Mouse (Mus musculus) hindbrain, postnatal 0 days (tissue): ENCODE measurements at regions not wholly inside any gene's neighbourhood (a gene's known extent, or its start where the extent isn't known, plus 50 kb on each side); places are given as distances from the start of the nearest gene placed in this dataset.
A peak's percentile ranks its signal among the peaks of the same experiment; 100 is the strongest.

Experiments used
- ATAC-seq: fragments of 200-750 bp; cut with Nextera tagmentation; 2 replicates; pipeline ENCODE4 v1.8.0; 2017; ENCODE audit warnings: mild to moderate bottlenecking, moderate TSS enrichment, moderate library complexity
- DNase-seq: peaks from one replicate; pipeline ENCODE4 v3.0.0-alpha.2; 2015; ENCODE audit warnings: low spot score
- H3K27ac ChIP-seq: fragments of 300-500 bp; sonication (generic); 2 replicates; pipeline ENCODE4 v1.5.1; 2014; ENCODE audit warnings: mild to moderate bottlenecking
- H3K27me3 ChIP-seq: fragments of 300-500 bp; sonication (generic); 2 replicates; pipeline ENCODE4 v1.6.1; 2014; ENCODE audit warnings: low read length, mixed read lengths; ENCODE audit not compliant: insufficient read depth
- H3K36me3 ChIP-seq: fragments of 300-500 bp; sonication (generic); 2 replicates; pipeline ENCODE4 v1.6.1; 2014; ENCODE audit warnings: low read length, mixed read lengths; ENCODE audit not compliant: insufficient read depth
- H3K4me1 ChIP-seq: fragments of 300-500 bp; sonication (generic); 2 replicates; pipeline ENCODE4 v1.6.1; 2014; ENCODE audit warnings: antibody characterized with exemption, low read length, mixed read lengths; ENCODE audit not compliant: insufficient read depth
- H3K4me2 ChIP-seq: fragments of 300-500 bp; sonication (generic); 2 replicates; pipeline ENCODE4 v1.6.1; 2014; ENCODE audit warnings: low read depth, mild to moderate bottlenecking, low read length, moderate library complexity, mixed read lengths
- H3K4me3 ChIP-seq: fragments of 300-500 bp; sonication (generic); 2 replicates; pipeline ENCODE4 v1.5.1; 2014; ENCODE audit warnings: low read length
- H3K9ac ChIP-seq: fragments of 300-500 bp; sonication (generic); replicated peaks from 2 replicates; pipeline ENCODE4 v1.6.1; 2014; ENCODE audit warnings: mild to moderate bottlenecking, low read length, moderate library complexity, mixed read lengths
- H3K9me3 ChIP-seq: fragments of 300-500 bp; sonication (generic); 2 replicates; pipeline ENCODE4 v1.6.1; 2016; ENCODE audit warnings: low read length, mixed read lengths
- CTCF ChIP-seq: IDR thresholded peaks from 2 replicates; pipeline ENCODE4 v1.5.1; 2016; ENCODE audit warnings: antibody characterized with exemption, control low read depth, low read depth
- WGBS: fragments of 180-500 bp; shearing (Covaris S2); extraction: QIAGEN DNeasy Blood & Tissue Kit; methylation state at CpG from one replicate; pipeline ENCODE4 v1.1.7; 2014; 5-methylcytosine and 5-hydroxymethylcytosine counted together

DNA sequence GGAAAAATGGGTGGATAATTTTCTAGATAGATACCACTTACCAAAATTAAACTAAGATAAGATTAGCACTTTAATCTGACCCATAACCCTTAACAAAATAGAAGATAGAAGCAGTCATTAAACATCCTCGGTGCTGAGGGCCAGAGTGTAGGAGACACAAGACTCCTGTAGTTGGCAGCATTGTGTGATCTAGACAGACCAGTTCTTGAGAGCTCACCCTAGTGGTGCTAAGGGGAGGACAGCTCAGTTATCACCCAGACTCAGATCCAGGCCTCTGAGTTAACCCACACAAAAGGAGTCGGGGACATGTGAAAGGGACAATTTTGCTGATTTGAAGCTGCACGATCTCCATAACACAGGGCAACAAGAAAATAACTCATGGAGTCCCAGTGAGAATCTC lies 1471.1 kb downstream of the Tbl1xr1 start:
- DNase-seq (no peak), ATAC-seq (no peak)
- H3K36me3 ChIP-seq, result no peaks in the 10 kb centered on the region
- H3K4me1 ChIP-seq, result no peaks in the 10 kb centered on the region
- no peaks in the 10 kb centered on the region for H3K27me3 ChIP-seq
- H3K27ac ChIP-seq, result no peak overlapping the region
- H3K9me3 ChIP-seq, result no peaks in the 10 kb centered on the region
- TF ChIP-seq CTCF, result 0 out of 2 replicates have a peak, but pooled peaks have one; percentile 4
- H3K4me2 ChIP-seq, result no peak overlapping the region
- no peak overlapping the region for H3K4me3 ChIP-seq
- no peak overlapping the region for H3K9ac ChIP-seq
- WGBS, result 84% methylated on average over 3 of the region's 3 CpGs

DNA sequence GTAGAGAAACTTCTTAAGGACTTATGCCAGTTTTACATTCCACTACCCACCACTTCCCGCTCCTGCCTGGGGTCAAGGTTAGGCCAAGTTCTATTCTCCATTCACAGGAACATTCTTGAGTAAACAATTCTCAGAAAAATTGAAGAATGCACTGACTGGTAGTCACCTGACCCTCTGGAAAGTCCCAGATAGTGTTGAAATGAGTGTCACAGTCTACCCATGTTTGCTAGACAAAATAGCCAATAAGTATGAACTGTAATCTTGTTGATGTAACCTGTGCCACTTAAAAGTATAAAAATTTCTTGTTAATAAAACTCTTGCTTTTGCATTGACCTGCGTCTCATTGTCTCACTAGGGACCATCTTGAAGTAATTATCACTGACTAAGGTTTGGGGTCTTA lies 1487.9 kb downstream of the Tbl1xr1 start:
- Histone ChIP-seq H3K4me3 (no peak overlapping the region), H3K27me3 (no peaks in the 10 kb centered on the region), H3K27ac (no peak overlapping the region), H3K9ac (no peak overlapping the region), H3K36me3 (no peaks in the 10 kb centered on the region), H3K9me3 (no peaks in the 10 kb centered on the region), H3K4me1 (no peaks in the 10 kb centered on the region), H3K4me2 (no peak overlapping the region)
- no peak for TF ChIP-seq CTCF
- no peak for DNase-seq
- ATAC-seq, result no peak
- WGBS, result 87% methylated on average over 2 of the region's 2 CpGs

DNA sequence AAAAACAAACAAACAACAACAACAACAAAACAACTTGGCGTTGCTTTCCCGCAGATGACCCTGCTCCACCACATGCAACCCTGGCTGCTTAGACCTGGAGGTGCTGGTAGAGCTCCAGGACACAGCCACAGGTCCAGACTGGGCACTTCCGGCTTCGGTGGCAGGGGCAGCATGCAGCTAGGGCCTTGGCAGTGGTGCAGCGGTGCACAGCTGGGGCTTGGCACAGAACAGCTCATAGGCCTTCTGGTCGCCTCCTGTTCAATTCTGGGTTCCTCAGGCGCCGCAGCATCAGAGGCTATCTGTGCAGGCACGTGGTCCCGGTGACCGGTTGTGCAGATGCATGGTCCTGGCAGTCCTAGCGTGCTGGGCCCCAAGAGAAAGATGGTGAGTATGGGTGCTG lies 1492.4 kb downstream of the Tbl1xr1 start:
- no peak for TF ChIP-seq CTCF
- no peaks in the 10 kb centered on the region for H3K27me3 ChIP-seq
- no peak overlapping the region for H3K4me3 ChIP-seq
- no peaks in the 10 kb centered on the region for H3K4me1 ChIP-seq
- H3K4me2 ChIP-seq, result no peak overlapping the region
- no peaks in the 10 kb centered on the region for H3K9me3 ChIP-seq
- ATAC-seq (no peak), DNase-seq (no peak)
- H3K9ac ChIP-seq, result no peak overlapping the region
- WGBS, result 91% methylated on average over 12 of the region's 12 CpGs
- H3K27ac ChIP-seq, result no peak overlapping the region
- H3K36me3 ChIP-seq, result no peaks in the 10 kb centered on the region

DNA sequence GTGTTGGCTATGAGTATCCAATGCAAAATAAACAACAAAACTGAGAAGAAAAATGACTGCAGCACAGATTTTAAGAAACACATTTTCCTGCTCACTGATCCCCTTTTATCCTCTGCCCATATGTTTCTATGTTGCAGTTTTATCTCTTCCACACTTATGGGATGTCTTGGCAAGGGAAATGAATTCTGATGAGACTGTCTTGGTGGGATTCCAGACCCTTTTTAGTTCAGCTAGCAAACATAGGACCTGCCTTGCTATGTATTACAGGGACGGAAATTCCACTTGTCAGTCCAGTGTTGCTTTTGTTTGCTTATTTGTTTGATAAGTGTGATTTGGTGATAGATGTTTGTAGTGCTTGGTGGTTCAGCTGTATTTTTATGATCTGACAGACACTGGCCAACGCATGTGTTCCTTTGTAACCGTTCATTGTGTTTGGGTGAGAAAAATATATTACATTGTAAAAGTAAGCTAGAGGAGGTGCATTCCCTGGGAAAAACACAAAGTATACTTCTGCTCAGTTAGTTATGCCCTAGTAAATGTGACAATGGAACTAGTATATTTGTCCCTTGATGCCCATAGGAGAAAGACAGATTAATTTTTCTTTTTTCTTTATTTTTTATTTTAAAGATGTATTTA lies 1516.2 kb downstream of the Tbl1xr1 start:
- Histone ChIP-seq H3K27ac (no peak overlapping the region), H3K27me3 (no peaks in the 10 kb centered on the region), H3K4me1 (no peaks in the 10 kb centered on the region), H3K36me3 (no peaks in the 10 kb centered on the region), H3K4me2 (no peak overlapping the region), H3K4me3 (no peak overlapping the region), H3K9me3 (no peaks in the 10 kb centered on the region), H3K9ac (no peak overlapping the region)
- TF ChIP-seq CTCF, result no peak
- 54% methylated on average over 3 of the region's 3 CpGs for WGBS
- DNase-seq (peak; percentile 40), ATAC-seq (no peak)

DNA sequence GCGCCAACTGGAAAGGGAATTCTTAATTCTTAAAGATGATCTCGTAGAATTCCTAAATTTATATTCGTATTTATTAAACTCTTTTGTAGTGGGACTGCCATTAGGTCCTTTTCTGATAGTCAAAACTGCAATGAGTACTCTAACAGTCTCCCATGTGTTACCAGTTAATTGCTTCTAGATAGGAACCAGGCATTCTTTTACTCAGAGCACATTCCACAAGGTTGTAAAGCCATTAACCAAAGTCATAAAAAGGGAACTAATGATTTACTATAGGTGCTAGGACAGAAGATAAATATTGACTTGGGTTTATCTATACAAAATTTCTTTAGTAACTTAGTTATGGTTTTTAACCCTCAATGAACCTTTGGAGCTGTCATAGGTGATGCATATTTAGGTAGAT lies 1525.0 kb downstream of the Tbl1xr1 start:
- Histone ChIP-seq H3K36me3 (no peaks in the 10 kb centered on the region), H3K4me2 (no peak overlapping the region), H3K4me1 (no peaks in the 10 kb centered on the region), H3K9me3 (no peaks in the 10 kb centered on the region), H3K9ac (no peak overlapping the region), H3K27me3 (no peaks in the 10 kb centered on the region), H3K4me3 (no peak overlapping the region), H3K27ac (no peak overlapping the region)
- no peak for DNase-seq
- ATAC-seq, result no peak
- TF ChIP-seq CTCF, result no peak
- WGBS, result 80% methylated on average over 3 of the region's 3 CpGs

DNA sequence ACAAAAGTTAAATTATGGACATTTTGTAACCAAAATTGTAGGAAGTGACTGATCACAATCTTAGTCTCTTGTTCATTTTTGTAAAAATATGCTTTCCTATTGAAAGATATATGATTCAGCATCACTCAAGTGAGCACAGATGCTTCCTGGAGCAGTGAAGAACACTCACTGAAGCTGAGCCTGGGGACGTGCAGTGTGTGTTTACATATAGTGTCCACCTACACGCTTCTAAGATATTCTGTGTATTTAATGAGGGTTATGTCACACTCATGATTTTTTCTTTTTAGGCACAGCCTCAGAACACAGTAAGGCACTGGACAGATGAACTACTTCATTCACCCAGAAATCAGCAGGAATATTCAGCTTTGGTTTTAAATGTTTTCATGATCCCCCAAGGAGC lies 1533.6 kb downstream of the Tbl1xr1 start:
- no peak overlapping the region for H3K4me2 ChIP-seq
- DNase-seq (no peak), ATAC-seq (no peak)
- no peak for TF ChIP-seq CTCF
- WGBS, result 82% methylated on average over 2 of the region's 2 CpGs
- H3K4me1 ChIP-seq, result no peaks in the 10 kb centered on the region
- no peaks in the 10 kb centered on the region for H3K9me3 ChIP-seq
- no peak overlapping the region for H3K27ac ChIP-seq
- no peak overlapping the region for H3K4me3 ChIP-seq
- H3K27me3 ChIP-seq, result no peaks in the 10 kb centered on the region
- H3K36me3 ChIP-seq, result no peaks in the 10 kb centered on the region
- no peak overlapping the region for H3K9ac ChIP-seq

DNA sequence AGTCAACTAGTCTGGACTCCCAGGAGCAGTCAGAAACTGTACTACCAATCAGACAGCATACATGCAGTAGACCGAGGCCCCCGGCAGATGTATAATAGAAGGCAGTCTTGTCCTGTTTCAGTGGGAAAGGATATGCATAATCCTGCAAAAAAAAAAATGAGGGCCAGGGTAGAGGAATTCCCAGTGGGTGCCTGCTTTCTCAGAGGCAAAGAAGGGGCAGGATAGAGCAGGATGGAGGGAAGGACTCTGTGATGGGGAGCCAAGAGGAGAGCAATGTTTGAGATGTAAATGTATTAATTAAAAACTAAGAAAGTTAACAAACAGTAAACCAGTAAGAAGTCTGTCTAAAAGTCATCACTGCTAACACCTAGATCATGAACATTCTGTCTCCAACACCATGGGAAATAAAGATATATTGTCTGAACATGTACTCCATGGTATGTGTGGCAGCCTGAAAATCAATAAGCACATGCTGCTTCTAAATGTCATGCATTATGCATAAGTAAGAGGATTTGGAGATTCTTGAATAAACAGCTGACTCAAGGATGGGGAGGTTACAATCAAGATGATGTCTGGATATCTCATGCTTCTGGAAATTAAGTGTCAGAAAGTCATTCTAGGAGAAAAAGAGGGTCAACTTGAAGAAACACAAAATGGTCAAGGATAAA lies 1485.3 kb downstream of the Naaladl2 start:
- no peaks in the 10 kb centered on the region for H3K27me3 ChIP-seq
- no peak for TF ChIP-seq CTCF
- no peaks in the 10 kb centered on the region for H3K36me3 ChIP-seq
- no peak overlapping the region for H3K9ac ChIP-seq
- WGBS, result 87% methylated on average over 2 of the region's 2 CpGs
- no peaks in the 10 kb centered on the region for H3K9me3 ChIP-seq
- H3K4me3 ChIP-seq, result no peak overlapping the region
- no peaks in the 10 kb centered on the region for H3K4me1 ChIP-seq
- H3K27ac ChIP-seq, result no peak overlapping the region
- no peak for DNase-seq
- ATAC-seq, result no peak
- no peak overlapping the region for H3K4me2 ChIP-seq
